Mouse (Mus musculus): ENCODE results near the gene H2-Aa.

- TF ChIP-seq EP300 (IDR thresholded peaks at IDR 0.05; ENCODE audit: low read depth) (no peak), CTCF (IDR thresholded peaks at IDR 0.05; ENCODE audit: low read depth) (no peak)
Measured at GRCm38 (mm10) chr17:34264452-34265351, 22.9 kb downstream of the H2-Aa start.
